Mouse (Mus musculus): Measurements from ENCODE around the gene Sh3d19.

- no peak for TF ChIP-seq CTCF (IDR thresholded peaks at IDR 0.05; ENCODE audit: low read depth, low read length)
- TF ChIP-seq GATA1 (IDR thresholded peaks at IDR 0.05; ENCODE audit: borderline replicate concordance, low read length) = no peak
Measured at GRCm38 (mm10) chr3:85961134-85961533, 9.8 kb upstream of the Sh3d19 start.

All from G1E (cell line).